Mouse (Mus musculus) common myeloid progenitor, adult 5-6 weeks (primary cell): Measurements from ENCODE around the gene Gm49396. TPM values are rescaled to one million over a fixed set of nuclear protein-coding genes. Genes with fewer than 3 reads are reported as not detected.

Source experiments
- ATAC-seq: replicated peaks from 2 replicates; pipeline ENCODE4 v1.8.0; 2016; ENCODE audit warnings: low read depth, mild to moderate bottlenecking, moderate TSS enrichment, inconsistent platforms; ENCODE audit not compliant: poor library complexity, severe bottlenecking
- total RNA-seq: library from RNA; stranded (forward); fragments of 200-1000, 187-1606 nt; gene quantifications from 2 replicates; pipeline ENCODE4 v1.2.3, GENCODE M21; 2017

The Gm49396 gene
- total RNA-seq, 1 experiment from 2014 or later, result 3.7 TPM

DNA sequence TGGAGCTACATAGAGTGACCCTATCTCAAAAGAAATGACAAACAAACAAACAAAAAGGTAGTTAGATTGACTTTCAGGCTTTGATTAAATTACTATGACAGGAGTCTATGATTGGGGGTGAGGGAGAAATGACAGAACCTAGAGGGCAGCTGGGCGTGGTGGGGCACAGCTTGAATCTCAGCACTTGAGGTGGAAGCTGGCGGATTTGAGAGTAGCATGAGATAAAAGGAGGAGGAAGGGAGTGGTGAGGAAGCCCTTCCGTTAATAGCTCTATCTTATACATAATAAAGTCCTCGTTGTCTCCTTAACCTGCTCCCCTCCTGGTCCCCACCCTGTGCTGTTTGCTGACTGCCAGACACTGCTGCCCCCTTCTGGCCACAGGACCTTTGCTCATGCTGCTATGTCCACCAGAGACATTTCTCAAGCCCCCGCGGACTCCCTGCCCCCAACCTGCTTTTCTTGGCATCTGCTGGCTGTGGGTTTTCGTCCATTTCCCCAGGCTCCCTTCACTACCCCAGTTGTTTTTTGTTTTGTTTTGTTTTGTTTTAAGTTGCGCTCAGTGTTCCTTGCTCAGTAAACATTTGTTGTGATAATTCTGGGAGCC, 44.7 kb downstream of the Gm49396 start:
- peak; percentile 92 for ATAC-seq

DNA sequence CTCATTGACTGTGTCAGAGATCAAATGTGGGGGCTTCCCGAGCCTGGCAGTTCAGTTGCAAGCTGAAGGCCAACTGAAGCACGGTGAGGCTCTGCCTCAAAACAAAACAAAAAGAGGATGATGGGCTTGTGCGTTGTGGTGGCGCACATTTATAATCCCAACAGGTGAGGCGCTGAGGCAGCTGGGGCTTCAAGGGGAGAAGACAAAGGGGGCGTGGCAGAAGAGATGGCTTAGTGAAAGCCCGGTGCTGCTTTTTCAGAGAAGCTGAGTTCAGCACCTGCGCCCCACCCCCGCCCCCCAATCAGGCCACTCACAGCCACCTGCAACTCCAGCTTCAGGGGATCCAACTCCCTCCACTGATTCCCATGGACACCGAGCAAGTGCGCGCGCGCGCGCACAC, 45.3 kb downstream of the Gm49396 start:
- ATAC-seq, result no peak

GRCm38 (mm10) chr7:30610043-30610442, 46.9 kb downstream of the Gm49396 start:
- ATAC-seq, result no peak

DNA sequence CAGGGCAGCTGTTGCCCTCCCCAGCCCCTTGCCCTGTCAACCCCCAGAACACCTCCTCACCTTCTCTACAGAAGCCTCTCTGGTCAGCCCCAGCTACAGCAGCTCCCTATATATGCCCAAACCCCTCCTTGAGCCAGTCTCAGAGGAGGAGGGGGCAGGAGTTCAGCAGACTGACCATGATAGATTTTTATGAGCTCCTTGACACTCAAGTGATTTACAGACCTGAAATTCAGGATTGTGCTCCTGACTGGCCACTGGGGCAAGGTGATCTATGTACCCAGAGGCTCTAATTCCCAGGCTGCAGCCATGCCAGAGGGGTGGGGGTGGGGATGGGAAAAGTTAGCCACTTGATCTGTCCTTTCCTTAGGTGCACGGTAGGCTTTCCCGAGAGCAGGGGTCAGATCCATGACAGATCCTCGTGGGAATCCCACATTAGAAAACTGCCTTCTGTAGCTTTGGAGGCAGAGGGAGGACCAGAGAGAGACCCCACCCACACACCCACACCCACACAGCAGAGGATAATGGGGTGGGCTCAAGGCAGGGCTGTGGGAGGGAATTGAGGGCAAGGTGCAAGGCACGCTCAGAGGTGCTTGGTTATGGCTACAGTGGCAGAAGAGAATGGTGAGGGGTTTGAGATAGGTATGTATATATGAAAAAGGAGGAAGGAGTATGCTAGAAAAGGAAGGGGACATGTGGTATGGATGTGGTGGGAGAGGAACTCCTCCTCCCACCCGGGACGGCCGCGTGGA, 49.7 kb downstream of the Gm49396 start, which contains the start of gene Upk1a:
Gene Upk1a (minus strand): TSS at position 194 of the 749 bp plus-strand sequence.
- ATAC-seq, result 0 out of 2 replicates have a peak, but pooled peaks have one; percentile 3

DNA sequence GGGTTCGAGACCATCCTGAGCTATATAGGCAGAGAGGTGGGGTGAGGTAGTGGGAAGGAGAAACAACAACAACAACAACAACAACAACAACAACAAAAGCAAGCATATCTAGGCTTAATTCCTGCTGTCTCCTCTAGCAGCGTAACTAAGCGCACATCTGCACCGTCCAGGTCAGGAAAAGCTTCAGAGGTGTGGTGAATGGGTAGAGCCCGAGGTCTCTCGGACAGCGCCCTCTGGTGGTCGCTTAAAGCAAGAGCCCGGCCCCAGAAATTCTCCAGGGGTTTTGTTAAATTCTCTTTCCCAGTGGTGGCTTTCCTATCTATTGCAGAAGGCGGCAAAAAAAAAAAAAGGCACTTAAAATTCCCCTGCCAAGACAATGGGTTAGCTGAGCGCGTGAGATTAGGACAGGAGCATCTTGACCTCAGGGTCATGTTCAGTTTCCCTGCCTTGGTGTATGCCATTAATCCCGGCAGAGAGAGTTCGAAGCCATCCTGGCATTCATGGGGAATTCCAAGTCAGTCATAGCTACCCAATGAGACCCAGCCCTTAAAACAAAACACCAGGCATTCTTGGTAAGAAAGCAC, 50.5 kb downstream of the Gm49396 start:
- peak; percentile 69 for ATAC-seq

GRCm38 (mm10) chr7:30614454-30614853, 51.3 kb downstream of the Gm49396 start:
- ATAC-seq, result peak; percentile 79

DNA sequence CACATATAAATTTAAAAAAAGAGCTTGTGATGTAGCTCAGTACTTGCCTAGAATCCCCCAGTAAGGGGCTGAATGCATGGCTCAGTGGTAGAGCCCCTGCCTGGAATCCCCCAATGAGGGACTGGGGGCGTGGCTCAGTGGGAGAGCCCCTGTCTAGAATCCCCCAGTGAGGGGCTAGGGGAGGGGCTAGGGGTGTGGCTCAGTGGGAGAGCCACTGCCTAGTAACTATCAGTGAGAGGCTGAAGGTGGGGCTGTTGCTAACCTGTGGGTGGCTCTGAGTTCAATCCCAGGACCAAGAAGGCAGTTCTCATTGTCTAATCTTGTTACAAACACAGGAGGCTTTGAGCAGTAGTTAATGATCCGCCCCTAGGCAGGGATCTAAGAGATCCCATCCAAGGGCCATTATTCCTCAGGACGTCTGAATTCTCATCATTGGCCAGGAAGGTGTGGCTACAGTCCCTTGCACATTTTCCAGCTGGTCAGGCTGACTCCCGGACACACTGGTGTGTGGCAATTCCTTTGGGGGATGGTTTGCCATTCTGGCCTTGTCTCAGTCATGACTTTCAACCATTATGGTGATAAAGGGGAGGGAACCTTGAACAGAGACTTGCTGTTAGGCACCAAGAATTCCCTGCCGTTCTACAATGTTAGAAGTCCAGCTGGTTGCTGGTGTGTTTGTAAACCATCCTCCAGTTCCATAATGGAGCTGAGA, 52.1 kb downstream of the Gm49396 start:
- ATAC-seq, result no peak

Other genes starting within 250 kb of the Gm49396 start
- 1.4 TPM in 1 of 2 replicates, not detected in the other for gene Syne4, start 248.5 kb upstream of the Gm49396 start, total RNA-seq
- gene E130208F15Rik, start 241.6 kb upstream of the Gm49396 start, total RNA-seq, result 0.96 and 3.3 TPM in 2 replicates
- gene Sdhaf1, start 239.4 kb upstream of the Gm49396 start, total RNA-seq, result 10.8 and 11.0 TPM in 2 replicates
- not detected in 2 replicates for gene Lrfn3, start 200.6 kb upstream of the Gm49396 start, total RNA-seq
- 94.7 and 118 TPM in 2 replicates for gene Tyrobp, start 149.6 kb upstream of the Gm49396 start, total RNA-seq
- gene Hcst, start 143.5 kb upstream of the Gm49396 start, total RNA-seq, result 9.4 and 11.9 TPM in 2 replicates
- 9.0 and 13.0 TPM in 2 replicates for gene Nfkbid, start 141.6 kb upstream of the Gm49396 start, total RNA-seq
- not detected in 2 replicates for gene Aplp1, start 117.8 kb upstream of the Gm49396 start, total RNA-seq
- not detected in 2 replicates for gene Kirrel2, start 105.7 kb upstream of the Gm49396 start, total RNA-seq
- 0.19 and 1.8 TPM in 2 replicates for gene Nphs1, start 105.0 kb upstream of the Gm49396 start, total RNA-seq
- gene Prodh2, start 69.7 kb upstream of the Gm49396 start, total RNA-seq, result not detected in 2 replicates
- 5.2 and 9.1 TPM in 2 replicates for gene Arhgap33, start 28.3 kb upstream of the Gm49396 start, total RNA-seq
- 3.2 and 4.2 TPM in 2 replicates for gene Hspb6, start 11.2 kb upstream of the Gm49396 start, total RNA-seq
- gene Proser3, start 11.0 kb upstream of the Gm49396 start, total RNA-seq, result 4.7 TPM in 2 replicates
- 20.8 and 21.2 TPM in 2 replicates for gene Lin37, start 3.5 kb upstream of the Gm49396 start, total RNA-seq
- 58.2 and 68.5 TPM in 2 replicates for gene U2af1l4, start within 50 bp of the Gm49396 start, total RNA-seq
- gene Psenen, start 283 bp downstream of the Gm49396 start, total RNA-seq, result 117 and 174 TPM in 2 replicates
- gene Igflr1, start 2.1 kb downstream of the Gm49396 start, total RNA-seq, result 1.8 TPM in 1 of 2 replicates, not detected in the other
- gene Kmt2b, start 25.4 kb downstream of the Gm49396 start, total RNA-seq, result 8.9 and 24.9 TPM in 2 replicates
- gene Zbtb32, start 35.6 kb downstream of the Gm49396 start, total RNA-seq, result 0.32 TPM in 1 of 2 replicates, not detected in the other
- gene Upk1a, start 49.5 kb downstream of the Gm49396 start, total RNA-seq, result not detected in 2 replicates
- gene Cox6b1, start 62.8 kb downstream of the Gm49396 start, total RNA-seq, result 396 and 504 TPM in 2 replicates
- not detected in 2 replicates for gene Etv2, start 72.5 kb downstream of the Gm49396 start, total RNA-seq
- gene Rbm42, start 87.0 kb downstream of the Gm49396 start, total RNA-seq, result 39.4 and 47.8 TPM in 2 replicates
- 17.2 and 27.1 TPM in 2 replicates for gene Haus5, start 101.7 kb downstream of the Gm49396 start, total RNA-seq
- gene Pmis2, start 108.3 kb downstream of the Gm49396 start, total RNA-seq, result not detected in 2 replicates
- not detected in 2 replicates for gene 2200002J24Rik, start 135.6 kb downstream of the Gm49396 start, total RNA-seq
- 1.1 and 1.8 TPM in 2 replicates for gene Atp4a, start 148.9 kb downstream of the Gm49396 start, total RNA-seq
- gene Tmem147, start 166.2 kb downstream of the Gm49396 start, total RNA-seq, result 51.1 and 61.8 TPM in 2 replicates
- gene Gapdhs, start 180.3 kb downstream of the Gm49396 start, total RNA-seq, result not detected in 2 replicates
- 0.78 TPM in 1 of 2 replicates, not detected in the other for gene Sbsn, start 188.1 kb downstream of the Gm49396 start, total RNA-seq
- gene Dmkn, start 200.4 kb downstream of the Gm49396 start, total RNA-seq, result 4.2 TPM in 1 of 2 replicates, not detected in the other
- gene Krtdap, start 224.6 kb downstream of the Gm49396 start, total RNA-seq, result not detected in 2 replicates